Mouse (Mus musculus) G1E (cell line): ENCODE results near the gene Fndc1. TPM values are rescaled to one million over a fixed set of nuclear protein-coding genes. Genes with fewer than 3 reads are reported as not detected.

Experiments
- ATAC-seq: 2 replicates; pipeline ENCODE4 v1.8.0; 2016; ENCODE audit warnings: mild to moderate bottlenecking; ENCODE audit not compliant: insufficient number of reproducible peaks, poor library complexity, low FRiP score, severe bottlenecking; ENCODE audit errors: extremely low read depth
- DNase-seq: peaks from one replicate; pipeline ENCODE4 v3.0.0; 2012; ENCODE audit warnings: low spot score
- H3K27me3 ChIP-seq: 2 replicates; pipeline ENCODE4 v1.6.1; 2012; ENCODE audit warnings: mild to moderate bottlenecking, low read length, inconsistent platforms; ENCODE audit not compliant: insufficient read depth
- H3K36me3 ChIP-seq: replicated peaks from 2 replicates; pipeline ENCODE3; 2012; ENCODE audit warnings: mild to moderate bottlenecking, inconsistent platforms
- H3K4me1 ChIP-seq: 2 replicates; pipeline ENCODE4 v1.6.1; 2012; ENCODE audit warnings: low read depth, low read length, inconsistent platforms, mixed read lengths; ENCODE audit not compliant: insufficient read depth
- H3K4me3 ChIP-seq: 2 replicates; pipeline ENCODE4 v1.5.1; 2012; ENCODE audit warnings: low read depth, mild to moderate bottlenecking, inconsistent platforms, low read length, moderate library complexity, mixed read lengths
- H3K9me3 ChIP-seq: replicated peaks from 2 replicates; pipeline ENCODE4 v1.6.1; 2012; ENCODE audit warnings: inconsistent platforms
- CTCF ChIP-seq: IDR thresholded peaks from 2 replicates; pipeline ENCODE4 v1.5.1; 2012; ENCODE audit warnings: low read depth, low read length, inconsistent platforms, mixed read lengths
- GATA1 ChIP-seq: IDR thresholded peaks from 2 replicates; pipeline ENCODE4 v1.6.1; 2012; ENCODE audit warnings: borderline replicate concordance, low read length, inconsistent platforms, mixed read lengths
- GATA2 ChIP-seq: IDR thresholded peaks from 2 replicates; pipeline ENCODE4 v1.6.1; 2012; ENCODE audit warnings: low read depth, low read length, inconsistent platforms, borderline replicate concordance
- POLR2AphosphoS5 ChIP-seq: IDR thresholded peaks from 2 replicates; pipeline ENCODE4 v1.6.1; 2012; ENCODE audit warnings: low read depth, low read length, inconsistent platforms; ENCODE audit not compliant: insufficient replicate concordance
- TAL1 ChIP-seq: conservative IDR thresholded peaks from 2 replicates; pipeline ENCODE4 v1.6.1; 2012; ENCODE audit warnings: low read depth, low read length, inconsistent platforms, mixed read lengths
- polyA plus RNA-seq: library from polyadenylated mRNA; stranded (reverse); fragments of >175 nt; gene quantifications from 2 replicates; pipeline ENCODE4 v1.2.3, GENCODE M21; 2012
- total RNA-seq, 2 experiments: library from RNA; stranded (forward) in 1 of 2; stranded (reverse) in 1 of 2; fragments of 200-1000 nt in 1 of 2; fragments of >200 nt in 1 of 2; fragmentation: Nextera tagmentation in 1 of 2; gene quantifications; 2 replicates each; pipeline ENCODE4 v1.2.3; 2014 to 2017

Fndc1 gene
- total RNA-seq (2014; fragmentation: Nextera tagmentation): not detected in 2 replicates
- total RNA-seq (2017): 0.06 and 0.44 TPM in 2 replicates
- not detected in 2 replicates for polyA plus RNA-seq

- ATAC-seq: no peak
- DNase-seq: no peak
- H3K27me3 ChIP-seq: peaks cover 5% of the 10 kb centered on the region; the same call in 1 of the 2 replicates
- H3K36me3 ChIP-seq: no peaks in the 10 kb centered on the region
- no peak within 1 kb of the TSS; the same call in 1 of the 2 replicates for H3K4me3 ChIP-seq
- TF ChIP-seq TAL1: no peak
- no peak for TF ChIP-seq GATA2
- TF ChIP-seq CTCF: no peak
- TF ChIP-seq GATA1: no peak
- TF ChIP-seq POLR2AphosphoS5: no peak
- H3K9me3 ChIP-seq: peaks cover 17% of the 10 kb centered on the region
- no peaks in the 10 kb centered on the region for H3K4me1 ChIP-seq
Measured at GRCm38 (mm10) chr17:7826819-7827515, at the start of gene Fndc1. Fndc1 (minus strand) TSS chr17:7827302.

- Histone ChIP-seq H3K4me3 (no peak overlapping the region), H3K4me1 (no peaks in the 10 kb centered on the region), H3K36me3 (no peaks in the 10 kb centered on the region), H3K27me3 (no peaks in the 10 kb centered on the region), H3K9me3 (no peaks in the 10 kb centered on the region)
- no peak for DNase-seq
- TF ChIP-seq GATA2 (no peak), TAL1 (no peak), POLR2AphosphoS5 (no peak), CTCF (no peak), GATA1 (no peak)
- no peak for ATAC-seq
Measured at GRCm38 (mm10) chr17:7876541-7876940, 49.4 kb upstream of the Fndc1 start.

- ATAC-seq: no peak
- TF ChIP-seq CTCF: no peak
- no peak for TF ChIP-seq GATA2
- no peak for TF ChIP-seq GATA1
- no peak for TF ChIP-seq POLR2AphosphoS5
- no peak for TF ChIP-seq TAL1
- no peak for DNase-seq
- no peaks in the 10 kb centered on the region for H3K27me3 ChIP-seq
- no peak overlapping the region for H3K4me3 ChIP-seq
- H3K9me3 ChIP-seq: no peaks in the 10 kb centered on the region
- H3K36me3 ChIP-seq: no peaks in the 10 kb centered on the region
- no peaks in the 10 kb centered on the region for H3K4me1 ChIP-seq
Measured at GRCm38 (mm10) chr17:7875941-7876461, 48.9 kb upstream of the Fndc1 start.

GRCm38 (mm10) chr17:7874776-7875531 lies 47.9 kb upstream of the Fndc1 start:
- Histone ChIP-seq H3K9me3 (no peaks in the 10 kb centered on the region), H3K27me3 (no peaks in the 10 kb centered on the region), H3K36me3 (no peaks in the 10 kb centered on the region), H3K4me3 (no peak overlapping the region), H3K4me1 (no peaks in the 10 kb centered on the region)
- DNase-seq: no peak
- no peak for ATAC-seq
- TF ChIP-seq GATA1 (no peak), POLR2AphosphoS5 (no peak), CTCF (no peak), TAL1 (no peak), GATA2 (no peak)

DNA sequence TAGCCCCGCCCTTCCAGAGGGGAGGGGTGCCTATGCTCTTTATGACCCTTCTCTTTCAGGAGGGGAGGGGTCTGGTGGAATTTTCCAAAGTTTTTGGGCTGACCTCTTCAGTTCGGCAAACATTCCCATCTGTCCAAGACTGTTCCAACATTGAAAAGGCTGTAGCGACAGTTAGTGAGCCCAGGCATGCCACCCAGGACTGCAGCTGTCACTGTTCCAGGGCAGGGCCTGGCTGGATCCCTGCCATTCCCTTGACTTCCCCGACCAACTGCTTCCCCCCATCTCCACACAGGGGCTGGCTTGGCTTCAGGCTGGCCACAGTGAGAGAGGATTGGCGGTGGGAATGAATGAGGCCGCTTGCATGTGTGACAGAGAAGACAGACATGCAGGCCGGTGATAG lies 46.3 kb upstream of the Fndc1 start:
- H3K9me3 ChIP-seq: no peaks in the 10 kb centered on the region
- no peak for DNase-seq
- H3K27me3 ChIP-seq: no peaks in the 10 kb centered on the region
- no peaks in the 10 kb centered on the region for H3K4me1 ChIP-seq
- H3K4me3 ChIP-seq: no peak overlapping the region
- TF ChIP-seq POLR2AphosphoS5 (no peak), GATA2 (no peak), GATA1 (no peak), TAL1 (no peak), CTCF (no peak)
- no peak for ATAC-seq
- H3K36me3 ChIP-seq: no peaks in the 10 kb centered on the region

GRCm38 (mm10) chr17:7871800-7872199 lies 44.7 kb upstream of the Fndc1 start:
- no peaks in the 10 kb centered on the region for H3K4me1 ChIP-seq
- no peak for ATAC-seq
- H3K4me3 ChIP-seq: no peak overlapping the region
- H3K27me3 ChIP-seq: no peaks in the 10 kb centered on the region
- DNase-seq: no peak
- H3K36me3 ChIP-seq: no peaks in the 10 kb centered on the region
- TF ChIP-seq TAL1: no peak
- no peak for TF ChIP-seq GATA1
- TF ChIP-seq POLR2AphosphoS5: no peak
- TF ChIP-seq CTCF: no peak
- TF ChIP-seq GATA2: no peak
- no peaks in the 10 kb centered on the region for H3K9me3 ChIP-seq
